Mouse (Mus musculus) testis, adult 2 months (tissue): Measurements from ENCODE around the gene Tmem256. TPM values are rescaled to one million over a fixed set of nuclear protein-coding genes. Genes with fewer than 3 reads are reported as not detected.

Experiments
- H3K27ac ChIP-seq: fragments of 200-500 bp; 2 replicates; pipeline ENCODE4 v1.5.1; 2012; ENCODE audit warnings: low read depth, low read length; ENCODE audit not compliant: control insufficient read depth, insufficient read depth
- H3K27me3 ChIP-seq: fragments of 200-500 bp; 2 replicates; pipeline ENCODE4 v1.6.1; 2012; ENCODE audit warnings: mild to moderate bottlenecking, low read length, moderate library complexity; ENCODE audit not compliant: control insufficient read depth, insufficient read depth
- H3K36me3 ChIP-seq: fragments of 200-500 bp; 2 replicates; pipeline ENCODE4 v1.6.1; 2012; ENCODE audit warnings: mild to moderate bottlenecking, low read length; ENCODE audit not compliant: control insufficient read depth, insufficient read depth
- H3K4me1 ChIP-seq: fragments of 200-500 bp; 2 replicates; pipeline ENCODE4 v1.6.1; 2012; ENCODE audit warnings: low read length; ENCODE audit not compliant: control insufficient read depth, insufficient read depth
- H3K4me3 ChIP-seq: fragments of 200-500 bp; 2 replicates; pipeline ENCODE4 v1.5.1; 2012; ENCODE audit warnings: low read depth, mild to moderate bottlenecking, low read length, moderate library complexity, mixed read lengths; ENCODE audit not compliant: control insufficient read depth
- CTCF ChIP-seq: fragments of 200-500 bp; IDR thresholded peaks from 2 replicates; pipeline ENCODE4 v1.5.1; 2012; ENCODE audit warnings: low read depth, mild to moderate bottlenecking, inconsistent platforms, low read length, moderate library complexity; ENCODE audit not compliant: control insufficient read depth, insufficient read depth, insufficient replicate concordance
- POLR2A ChIP-seq: fragments of 200-500 bp; IDR thresholded peaks from 2 replicates; pipeline ENCODE4 v1.6.1; 2012; ENCODE audit warnings: low read depth, mild to moderate bottlenecking, inconsistent platforms, low read length, moderate library complexity; ENCODE audit not compliant: control insufficient read depth
- polyA plus RNA-seq: library from polyadenylated mRNA; depleted of rRNA; stranded (reverse); fragments of >200 nt; gene quantifications from 2 replicates; pipeline ENCODE4 v1.2.3, GENCODE M21; 2012; rRNA removed

Tmem256 gene
- polyA plus RNA-seq, 1 experiment = 21.9 TPM

DNA sequence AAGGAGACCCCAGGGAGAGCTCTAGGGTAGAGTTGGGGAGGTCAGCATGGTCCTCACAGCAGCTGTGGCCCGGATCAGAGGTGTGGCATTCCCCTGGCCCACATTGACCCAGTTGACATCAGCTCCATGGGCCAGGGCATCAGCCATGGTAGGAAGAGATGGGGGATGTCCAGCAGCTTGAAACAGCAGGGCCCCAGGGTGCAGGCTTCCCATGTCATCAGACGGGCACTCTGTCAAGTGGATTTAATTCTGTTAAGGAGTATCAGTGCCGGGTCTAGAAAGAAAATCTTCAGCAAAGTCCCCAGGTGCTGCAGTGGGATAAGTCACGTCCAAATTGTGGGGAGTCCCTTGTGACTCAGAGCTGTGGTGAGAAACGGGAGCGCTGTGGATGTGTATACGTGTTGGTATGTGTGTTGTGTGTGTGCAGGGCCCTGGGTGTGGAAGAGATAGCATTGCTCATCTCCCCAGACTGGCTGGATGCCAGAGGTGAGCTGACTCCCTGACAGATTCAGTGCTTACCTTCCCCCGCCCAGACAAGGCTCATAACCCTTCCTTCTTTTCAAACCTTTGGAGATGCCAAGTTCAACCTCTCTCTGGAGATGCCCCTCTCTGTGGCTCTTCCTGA, 45.3 kb downstream of the Tmem256 start:
- Histone ChIP-seq H3K27me3 (no peaks in the 10 kb centered on the region), H3K4me3 (no peak overlapping the region), H3K4me1 (peaks cover 24% of the 10 kb centered on the region), H3K27ac (no peak overlapping the region), H3K36me3 (no peaks in the 10 kb centered on the region)
- TF ChIP-seq CTCF (no peak), POLR2A (no peak)

DNA sequence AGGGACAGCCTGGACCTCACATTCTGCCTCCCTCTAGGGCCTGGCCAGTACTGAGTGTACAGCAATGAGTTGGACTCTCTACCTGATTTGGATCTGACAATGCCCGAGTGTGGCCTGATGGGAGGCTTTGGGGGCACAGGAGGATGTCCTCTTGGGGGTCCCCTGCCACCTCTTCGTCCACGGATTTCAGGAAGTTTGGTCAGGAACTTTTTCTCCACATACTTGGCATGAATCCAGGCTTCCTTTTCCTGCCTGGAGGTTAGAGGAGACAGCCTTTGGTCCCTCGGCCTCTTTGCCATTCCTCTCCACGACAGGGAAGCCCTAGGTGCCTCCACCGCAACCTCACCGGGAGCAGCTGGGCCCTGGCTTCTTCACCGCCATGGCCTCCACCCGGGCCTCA, 45.9 kb downstream of the Tmem256 start:
- Histone ChIP-seq H3K4me3 (no peak overlapping the region), H3K36me3 (no peaks in the 10 kb centered on the region), H3K27ac (no peak overlapping the region), H3K4me1 (peaks cover 24% of the 10 kb centered on the region), H3K27me3 (no peaks in the 10 kb centered on the region)
- TF ChIP-seq POLR2A = no peak
- TF ChIP-seq CTCF = no peak

DNA sequence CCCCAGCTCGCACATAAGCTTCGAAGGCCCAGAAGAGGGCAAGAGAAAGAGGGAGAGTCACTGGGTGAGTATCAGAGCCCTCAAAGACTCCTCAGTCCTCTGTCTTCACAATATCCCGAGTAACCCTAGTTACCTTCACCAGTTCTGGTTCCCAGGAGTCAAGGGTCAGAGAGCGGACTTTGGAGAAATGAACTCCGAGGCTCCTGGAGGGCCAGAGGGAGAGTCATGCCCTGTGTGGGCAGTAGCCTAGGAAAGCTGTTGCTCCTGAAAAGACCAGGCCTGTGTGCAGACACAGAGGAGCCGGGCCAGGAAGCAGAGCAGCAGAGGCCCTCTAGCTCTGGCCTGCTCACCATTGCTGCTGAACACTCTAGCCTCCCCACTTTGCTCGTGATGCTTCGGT, 46.3 kb downstream of the Tmem256 start:
- Histone ChIP-seq H3K4me3 (no peak overlapping the region), H3K27ac (no peak overlapping the region), H3K27me3 (no peaks in the 10 kb centered on the region), H3K4me1 (peaks cover 20% of the 10 kb centered on the region), H3K36me3 (no peaks in the 10 kb centered on the region)
- TF ChIP-seq POLR2A = no peak
- no peak for TF ChIP-seq CTCF

DNA sequence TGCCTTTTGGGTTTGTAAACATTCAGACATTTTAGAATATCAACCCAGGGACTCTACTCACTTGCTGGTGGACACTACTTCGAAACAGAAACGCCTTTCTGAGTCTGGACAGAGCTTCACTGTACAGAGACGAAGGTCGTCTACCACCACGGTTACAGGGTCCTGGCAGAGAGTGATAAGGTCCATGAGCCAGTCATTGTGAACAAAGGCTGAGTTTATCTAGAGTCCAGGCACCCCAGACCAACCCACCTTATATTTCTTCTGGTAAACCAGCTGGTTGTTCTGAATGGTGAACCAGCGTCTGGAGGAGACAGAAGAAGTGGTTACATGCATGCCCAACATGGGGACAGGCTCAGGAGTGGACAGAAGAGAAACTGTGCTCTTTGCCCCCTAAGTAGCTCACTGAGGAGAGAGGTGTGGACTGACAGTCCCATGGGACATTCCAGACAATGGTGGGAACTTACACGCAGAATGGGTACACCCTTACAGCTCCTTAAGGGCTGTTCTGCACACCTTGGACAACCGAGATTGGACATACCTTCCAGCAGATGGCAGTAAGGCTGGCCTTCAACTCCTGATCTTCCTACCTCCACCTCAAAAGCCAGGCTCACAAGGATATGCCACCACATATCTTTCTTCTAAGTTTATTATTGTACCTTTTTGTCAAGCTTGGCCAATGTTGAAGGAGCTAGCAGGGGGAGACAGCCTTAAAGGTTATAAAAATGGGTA, 48.8 kb downstream of the Tmem256 start:
- no peaks in the 10 kb centered on the region for H3K36me3 ChIP-seq
- peaks cover 5% of the 10 kb centered on the region for H3K4me1 ChIP-seq
- no peaks in the 10 kb centered on the region for H3K27me3 ChIP-seq
- no peak overlapping the region for H3K4me3 ChIP-seq
- H3K27ac ChIP-seq = no peak overlapping the region
- TF ChIP-seq POLR2A = no peak
- TF ChIP-seq CTCF = no peak; the same call in 1 of the 2 replicates

Other genes with a start within 250 kb of the Tmem256 start
- 27.9 and 40.5 TPM in 2 replicates for gene Atp1b2, start 232.6 kb upstream of the Tmem256 start, polyA plus RNA-seq
- 11.9 and 16.4 TPM in 2 replicates for gene Shbg, start 220.6 kb upstream of the Tmem256 start, polyA plus RNA-seq
- gene Sat2, start 216.5 kb upstream of the Tmem256 start, polyA plus RNA-seq = 7.0 and 9.4 TPM in 2 replicates
- gene Fxr2, start 205.5 kb upstream of the Tmem256 start, polyA plus RNA-seq = 63.3 and 69.1 TPM in 2 replicates
- 0.25 and 0.38 TPM in 2 replicates for gene Sox15, start 183.2 kb upstream of the Tmem256 start, polyA plus RNA-seq
- gene Mpdu1, start 175.9 kb upstream of the Tmem256 start, polyA plus RNA-seq = 41.9 and 42.5 TPM in 2 replicates
- 3.9 and 4.4 TPM in 2 replicates for gene Cd68, start 172.4 kb upstream of the Tmem256 start, polyA plus RNA-seq
- 166 and 210 TPM in 2 replicates for gene Eif4a1, start 166.1 kb upstream of the Tmem256 start, polyA plus RNA-seq
- gene Senp3, start 156.4 kb upstream of the Tmem256 start, polyA plus RNA-seq = 54.7 and 67.6 TPM in 2 replicates
- 4.2 and 5.6 TPM in 2 replicates for gene Tnfsf13, start 152.7 kb upstream of the Tmem256 start, polyA plus RNA-seq
- gene Tnfsf12, start 142.7 kb upstream of the Tmem256 start, polyA plus RNA-seq = 2.9 and 3.3 TPM in 2 replicates
- 1.3 and 1.9 TPM in 2 replicates for gene Tnfsfm13, start 142.4 kb upstream of the Tmem256 start, polyA plus RNA-seq
- gene Polr2a, start 79.9 kb upstream of the Tmem256 start, polyA plus RNA-seq = 54.7 and 75.8 TPM in 2 replicates
- 210 and 236 TPM in 2 replicates for gene Slc35g3, start 76.5 kb upstream of the Tmem256 start, polyA plus RNA-seq
- 5.1 and 6.0 TPM in 2 replicates for gene Zbtb4, start 72.6 kb upstream of the Tmem256 start, polyA plus RNA-seq
- gene Chrnb1, start 42.6 kb upstream of the Tmem256 start, polyA plus RNA-seq = 0.79 and 1.2 TPM in 2 replicates
- 2.7 and 3.2 TPM in 2 replicates for gene Fgf11, start 36.7 kb upstream of the Tmem256 start, polyA plus RNA-seq
- 0.52 and 0.79 TPM in 2 replicates for gene Tmem102, start 32.9 kb upstream of the Tmem256 start, polyA plus RNA-seq
- 136 and 193 TPM in 2 replicates for gene Gm39566, start 23.2 kb upstream of the Tmem256 start, polyA plus RNA-seq
- gene Spem2, start 20.0 kb upstream of the Tmem256 start, polyA plus RNA-seq = 758 and 858 TPM in 2 replicates
- gene Spem1, start 16.3 kb upstream of the Tmem256 start, polyA plus RNA-seq = 1,704 and 1,758 TPM in 2 replicates
- 2.4 and 2.7 TPM in 2 replicates for gene Nlgn2, start 730 bp upstream of the Tmem256 start, polyA plus RNA-seq
- 6.5 and 8.5 TPM in 2 replicates for gene Plscr3, start 7.9 kb downstream of the Tmem256 start, polyA plus RNA-seq
- 1.6 and 1.9 TPM in 2 replicates for gene Tnk1, start 20.2 kb downstream of the Tmem256 start, polyA plus RNA-seq
- 20.8 and 27.5 TPM in 2 replicates for gene Tmem95, start 39.5 kb downstream of the Tmem256 start, polyA plus RNA-seq
- gene Kctd11, start 42.9 kb downstream of the Tmem256 start, polyA plus RNA-seq = 0.47 and 0.69 TPM in 2 replicates
- 4.0 and 4.9 TPM in 2 replicates for gene Acap1, start 57.0 kb downstream of the Tmem256 start, polyA plus RNA-seq
- gene 2810408A11Rik, start 62.5 kb downstream of the Tmem256 start, polyA plus RNA-seq = 124 and 125 TPM in 2 replicates
- gene Neurl4, start 62.6 kb downstream of the Tmem256 start, polyA plus RNA-seq = 57.7 and 61.1 TPM in 2 replicates
- gene Gps2, start 75.4 kb downstream of the Tmem256 start, polyA plus RNA-seq = 290 and 295 TPM in 2 replicates
- gene Eif5a, start 83.4 kb downstream of the Tmem256 start, polyA plus RNA-seq = 621 and 702 TPM in 2 replicates
- gene Ybx2, start 97.3 kb downstream of the Tmem256 start, polyA plus RNA-seq = 3,709 and 3,883 TPM in 2 replicates
- gene Slc2a4, start 109.7 kb downstream of the Tmem256 start, polyA plus RNA-seq = 1.9 and 3.6 TPM in 2 replicates
- gene Cldn7, start 126.3 kb downstream of the Tmem256 start, polyA plus RNA-seq = 3.0 and 4.9 TPM in 2 replicates
- 120 and 137 TPM in 2 replicates for gene Ctdnep1, start 142.6 kb downstream of the Tmem256 start, polyA plus RNA-seq
- gene Elp5, start 144.0 kb downstream of the Tmem256 start, polyA plus RNA-seq = 225 and 226 TPM in 2 replicates
- gene Gabarap, start 152.6 kb downstream of the Tmem256 start, polyA plus RNA-seq = 659 and 826 TPM in 2 replicates
- gene Phf23, start 157.3 kb downstream of the Tmem256 start, polyA plus RNA-seq = 19.0 and 21.2 TPM in 2 replicates
- 15.2 and 16.4 TPM in 2 replicates for gene Dvl2, start 162.1 kb downstream of the Tmem256 start, polyA plus RNA-seq
- 20.6 and 20.9 TPM in 2 replicates for gene Acadvl, start 176.9 kb downstream of the Tmem256 start, polyA plus RNA-seq
- gene Dlg4, start 178.4 kb downstream of the Tmem256 start, polyA plus RNA-seq = 5.6 and 6.5 TPM in 2 replicates
- 1.00 and 1.4 TPM in 2 replicates for gene Asgr1, start 215.6 kb downstream of the Tmem256 start, polyA plus RNA-seq